Mouse (Mus musculus) right cerebral cortex, adult 2 months (tissue): ENCODE results near the gene Tnpo2.

Experiments used
- DNase-seq, 2 experiments: peaks; one replicate each; pipeline ENCODE4 v3.0.0; 2021 to 2022; ENCODE audit warnings: low spot score in 2 of 2

Gene Tnpo2

GRCm38 (mm10) chr8:85027516-85027855 lies 9.2 kb upstream of the Tnpo2 start:
- DNase-seq, result no peak

GRCm38 (mm10) chr8:85027922-85028321 lies 8.8 kb upstream of the Tnpo2 start:
- no peak for DNase-seq

GRCm38 (mm10) chr8:85029271-85029670 lies 7.4 kb upstream of the Tnpo2 start:
- no peak for DNase-seq

GRCm38 (mm10) chr8:85032622-85033311 lies 3.9 kb upstream of the Tnpo2 start:
- no peak for DNase-seq

GRCm38 (mm10) chr8:85033867-85034266 lies 2.8 kb upstream of the Tnpo2 start:
- DNase-seq, result no peak

- DNase-seq, result peak; percentile 72 to 76
Observed at GRCm38 (mm10) chr8:85034764-85035163, 2.0 kb upstream of the Tnpo2 start.

GRCm38 (mm10) chr8:85035165-85035727 lies 1.5 kb upstream of the Tnpo2 start:
- no peak for DNase-seq

- DNase-seq, result no peak
Observed at GRCm38 (mm10) chr8:85035728-85036310, 896 bp upstream of the Tnpo2 start.

GRCm38 (mm10) chr8:85036381-85036717 lies 366 bp upstream of the Tnpo2 start:
- DNase-seq, result no peak

- DNase-seq, result peak in 1 of 2 experiments; percentile 43
Observed at GRCm38 (mm10) chr8:85037366-85037680, 608 bp downstream of the Tnpo2 start.

GRCm38 (mm10) chr8:85037681-85038531 lies 1.2 kb downstream of the Tnpo2 start:
- peak; percentile 63 to 64 for DNase-seq

GRCm38 (mm10) chr8:85043619-85044018 lies 6.9 kb downstream of the Tnpo2 start:
- DNase-seq, result no peak

- no peak for DNase-seq
Observed at GRCm38 (mm10) chr8:85057367-85057766, 20.7 kb downstream of the Tnpo2 start.

- peak; percentile 94 to 96 for DNase-seq
Observed at GRCm38 (mm10) chr8:85059879-85060616, 23.3 kb downstream of the Tnpo2 start, which contains the start of gene Fbxw9. TSS of gene Fbxw9 (plus strand) at chr8:85060055.

GRCm38 (mm10) chr8:85062603-85063002 lies 25.9 kb downstream of the Tnpo2 start:
- DNase-seq, result no peak

- DNase-seq, result no peak
Observed at GRCm38 (mm10) chr8:85065213-85065612, 28.5 kb downstream of the Tnpo2 start.

- DNase-seq, result no peak
Observed at GRCm38 (mm10) chr8:85067155-85067554, 30.4 kb downstream of the Tnpo2 start.

GRCm38 (mm10) chr8:85067982-85068381 lies 31.3 kb downstream of the Tnpo2 start, which contains the start of gene Gm5741:
TSS of gene Gm5741 (minus strand) at chr8:85067982.
- DNase-seq, result no peak

GRCm38 (mm10) chr8:85071041-85071440 lies 34.3 kb downstream of the Tnpo2 start:
- DNase-seq, result no peak

- peak; percentile 91 to 94 for DNase-seq
Observed at GRCm38 (mm10) chr8:85071514-85072281, 35.0 kb downstream of the Tnpo2 start, which contains the start of gene Dhps. TSS of gene Dhps (plus strand) at chr8:85071757.

GRCm38 (mm10) chr8:85072364-85072929 lies 35.7 kb downstream of the Tnpo2 start:
- peak in 1 of 2 experiments; percentile 60 for DNase-seq
